Mouse (Mus musculus): ENCODE results near the gene Depdc7.
A peak's percentile ranks its signal among the peaks of the same experiment; 100 is the strongest.

The Depdc7 gene

GRCm38 (mm10) chr2:104717231-104717735 is 25.4 kb downstream of the Depdc7 start:
- DNase-seq (ENCODE audit: extremely low read depth, low read depth, low spot score), result no peak

GRCm38 (mm10) chr2:104716279-104716678 is 26.4 kb downstream of the Depdc7 start, which contains the start of gene Pin1rt1:
Gene Pin1rt1, minus strand, starts transcription at chr2:104716379.
- no peak for DNase-seq (ENCODE audit: extremely low read depth, low read depth, low spot score)

GRCm38 (mm10) chr2:104714254-104714691 is 28.4 kb downstream of the Depdc7 start:
- DNase-seq (ENCODE audit: extremely low read depth, low read depth, low spot score), result no peak

GRCm38 (mm10) chr2:104712486-104712809 is 30.2 kb downstream of the Depdc7 start:
- DNase-seq (ENCODE audit: extremely low read depth, low read depth, low spot score), result no peak

GRCm38 (mm10) chr2:104711585-104712485 is 30.8 kb downstream of the Depdc7 start, which contains the start of gene Tcp11l1:
Gene Tcp11l1, minus strand, starts transcription at chr2:104712169.
- no peak for DNase-seq (ENCODE audit: extremely low read depth, low read depth, low spot score)

GRCm38 (mm10) chr2:104710670-104711370 is 31.9 kb downstream of the Depdc7 start:
- no peak for DNase-seq (ENCODE audit: extremely low read depth, low read depth, low spot score)

- DNase-seq (ENCODE audit: extremely low read depth, low read depth, low spot score), result no peak
These were observed 32.8 kb downstream of the Depdc7 start for GRCm38 (mm10) chr2:104709786-104710337.

- DNase-seq (ENCODE audit: extremely low read depth, low read depth, low spot score), result no peak
These were observed 38.3 kb downstream of the Depdc7 start for GRCm38 (mm10) chr2:104704355-104704754.

- DNase-seq (ENCODE audit: extremely low read depth, low read depth, low spot score), result no peak
These were observed 39.5 kb downstream of the Depdc7 start for GRCm38 (mm10) chr2:104703158-104703557.

GRCm38 (mm10) chr2:104699659-104700058 is 43.0 kb downstream of the Depdc7 start:
- peak; percentile 69 for DNase-seq (ENCODE audit: extremely low read depth, low read depth, low spot score)

GRCm38 (mm10) chr2:104692551-104692950 is 50.1 kb downstream of the Depdc7 start:
- DNase-seq (ENCODE audit: extremely low read depth, low read depth, low spot score), result no peak

GRCm38 (mm10) chr2:104690720-104691119 is 52.0 kb downstream of the Depdc7 start:
- DNase-seq (ENCODE audit: extremely low read depth, low read depth, low spot score), result no peak

GRCm38 (mm10) chr2:104688724-104689123 is 54.0 kb downstream of the Depdc7 start:
- DNase-seq (ENCODE audit: extremely low read depth, low read depth, low spot score), result no peak

GRCm38 (mm10) chr2:104688321-104688720 is 54.4 kb downstream of the Depdc7 start:
- no peak for DNase-seq (ENCODE audit: extremely low read depth, low read depth, low spot score)

- DNase-seq (ENCODE audit: extremely low read depth, low read depth, low spot score), result no peak
These were observed 55.4 kb downstream of the Depdc7 start for GRCm38 (mm10) chr2:104687261-104687660.

- DNase-seq (ENCODE audit: extremely low read depth, low read depth, low spot score), result no peak
These were observed 57.3 kb downstream of the Depdc7 start for GRCm38 (mm10) chr2:104685418-104685817.

- DNase-seq (ENCODE audit: extremely low read depth, low read depth, low spot score), result no peak
These were observed 57.9 kb downstream of the Depdc7 start for GRCm38 (mm10) chr2:104684771-104685170.

- no peak for DNase-seq (ENCODE audit: extremely low read depth, low read depth, low spot score)
These were observed 65.4 kb downstream of the Depdc7 start for GRCm38 (mm10) chr2:104677326-104677725.
